Mouse (Mus musculus): ENCODE measurements around the gene Usp6nl.
A peak's percentile ranks its signal among the peaks of the same experiment; 100 is the strongest.

Usp6nl gene

GRCm38 (mm10) chr2:6334011-6334410 is 11.5 kb downstream of the Usp6nl start:
- DNase-seq = no peak

GRCm38 (mm10) chr2:6335032-6335735 is 12.7 kb downstream of the Usp6nl start:
- no peak for DNase-seq

GRCm38 (mm10) chr2:6336013-6336412 is 13.5 kb downstream of the Usp6nl start:
- DNase-seq = no peak

- DNase-seq = no peak
Observed at GRCm38 (mm10) chr2:6336649-6337048, 14.2 kb downstream of the Usp6nl start.

GRCm38 (mm10) chr2:6337436-6337835 is 15.0 kb downstream of the Usp6nl start:
- no peak for DNase-seq

- no peak for DNase-seq
Observed at GRCm38 (mm10) chr2:6338031-6338629, 15.7 kb downstream of the Usp6nl start.

GRCm38 (mm10) chr2:6340439-6340838 is 18.0 kb downstream of the Usp6nl start:
- no peak for DNase-seq

- no peak for DNase-seq
Observed at GRCm38 (mm10) chr2:6341496-6341895, 19.0 kb downstream of the Usp6nl start.

- peak; percentile 61 for DNase-seq
Observed at GRCm38 (mm10) chr2:6349256-6350092, 27.0 kb downstream of the Usp6nl start.

- DNase-seq = no peak
Observed at GRCm38 (mm10) chr2:6350164-6350563, 27.7 kb downstream of the Usp6nl start.

- no peak for DNase-seq
Observed at GRCm38 (mm10) chr2:6350931-6351695, 28.6 kb downstream of the Usp6nl start.

GRCm38 (mm10) chr2:6352541-6352971 is 30.1 kb downstream of the Usp6nl start:
- DNase-seq = no peak

- no peak for DNase-seq
Observed at GRCm38 (mm10) chr2:6353060-6353459, 30.6 kb downstream of the Usp6nl start.

- no peak for DNase-seq
Observed at GRCm38 (mm10) chr2:6357306-6357705, 34.8 kb downstream of the Usp6nl start.

- no peak for DNase-seq
Observed at GRCm38 (mm10) chr2:6359645-6360044, 37.2 kb downstream of the Usp6nl start.

- no peak for DNase-seq
Observed at GRCm38 (mm10) chr2:6363126-6363525, 40.7 kb downstream of the Usp6nl start.

GRCm38 (mm10) chr2:6363922-6364321 is 41.5 kb downstream of the Usp6nl start:
- no peak for DNase-seq

GRCm38 (mm10) chr2:6366521-6366928 is 44.1 kb downstream of the Usp6nl start:
- DNase-seq = no peak

GRCm38 (mm10) chr2:6366973-6367372 is 44.5 kb downstream of the Usp6nl start:
- no peak for DNase-seq

GRCm38 (mm10) chr2:6367497-6367896 is 45.0 kb downstream of the Usp6nl start:
- DNase-seq = no peak

GRCm38 (mm10) chr2:6374216-6374615 is 51.7 kb downstream of the Usp6nl start:
- no peak for DNase-seq

- DNase-seq = no peak
Observed at GRCm38 (mm10) chr2:6376071-6376470, 53.6 kb downstream of the Usp6nl start.

GRCm38 (mm10) chr2:6376941-6377340 is 54.5 kb downstream of the Usp6nl start:
- DNase-seq = no peak
